Mouse (Mus musculus): ENCODE data around the gene Utp6.
"Not testable (repeated sequence)": the region's sequence is repeated elsewhere in the genome, so short reads cannot be mapped to it uniquely, and the experiment has no call there.

Gene Utp6

GRCm38 (mm10) chr11:79962125-79962876 lies at the start of gene Utp6:
Gene Utp6, minus strand, starts transcription at chr11:79962390.
- in situ Hi-C loops (cut with MboI; ENCODE audit: low pct_unique_long_range_greater_than_20kb in 1 of 2, low sequenced_read_pairs in 2 of 2, unreplicated experiment in 1 of 2), result no loop called here

GRCm38 (mm10) chr11:79994271-79994988 lies 32.2 kb upstream of the Utp6 start:
- in situ Hi-C loops (cut with MboI; ENCODE audit: low pct_unique_long_range_greater_than_20kb in 1 of 2, low sequenced_read_pairs in 2 of 2, unreplicated experiment in 1 of 2), result no loop called here

- in situ Hi-C loops (cut with MboI; ENCODE audit: low pct_unique_long_range_greater_than_20kb in 1 of 2, low sequenced_read_pairs in 2 of 2, unreplicated experiment in 1 of 2), result no loop called here
Measured at GRCm38 (mm10) chr11:79993356-79994270, 31.4 kb upstream of the Utp6 start.

GRCm38 (mm10) chr11:79992592-79993355 lies 30.6 kb upstream of the Utp6 start, which contains the start of gene Suz12:
Gene Suz12, plus strand, starts transcription at chr11:79993106.
- in situ Hi-C loops (cut with MboI; ENCODE audit: low pct_unique_long_range_greater_than_20kb in 1 of 2, low sequenced_read_pairs in 2 of 2, unreplicated experiment in 1 of 2), result no loop called here

GRCm38 (mm10) chr11:79992035-79992591 lies 29.9 kb upstream of the Utp6 start:
- in situ Hi-C loops (cut with MboI; ENCODE audit: low pct_unique_long_range_greater_than_20kb in 1 of 2, low sequenced_read_pairs in 2 of 2, unreplicated experiment in 1 of 2), result no loop called here

GRCm38 (mm10) chr11:79991600-79991999 lies 29.4 kb upstream of the Utp6 start:
- in situ Hi-C loops (cut with MboI; ENCODE audit: low pct_unique_long_range_greater_than_20kb in 1 of 2, low sequenced_read_pairs in 2 of 2, unreplicated experiment in 1 of 2), result no loop called here

GRCm38 (mm10) chr11:79990120-79990519 lies 27.9 kb upstream of the Utp6 start:
- in situ Hi-C loops (cut with MboI; ENCODE audit: low pct_unique_long_range_greater_than_20kb in 1 of 2, low sequenced_read_pairs in 2 of 2, unreplicated experiment in 1 of 2), result no loop called here

GRCm38 (mm10) chr11:79987896-79988295 lies 25.7 kb upstream of the Utp6 start:
- in situ Hi-C loops (cut with MboI; ENCODE audit: low pct_unique_long_range_greater_than_20kb in 1 of 2, low sequenced_read_pairs in 2 of 2, unreplicated experiment in 1 of 2), result no loop called here

- in situ Hi-C loops (cut with MboI; ENCODE audit: low pct_unique_long_range_greater_than_20kb in 1 of 2, low sequenced_read_pairs in 2 of 2, unreplicated experiment in 1 of 2), result no loop called here
Measured at GRCm38 (mm10) chr11:79986886-79987285, 24.7 kb upstream of the Utp6 start.

GRCm38 (mm10) chr11:79977747-79978146 lies 15.6 kb upstream of the Utp6 start:
- in situ Hi-C loops (cut with MboI; ENCODE audit: low pct_unique_long_range_greater_than_20kb in 1 of 2, low sequenced_read_pairs in 2 of 2, unreplicated experiment in 1 of 2), result not testable (repeated sequence)

- in situ Hi-C loops (cut with MboI; ENCODE audit: low pct_unique_long_range_greater_than_20kb in 1 of 2, low sequenced_read_pairs in 2 of 2, unreplicated experiment in 1 of 2), result not testable (repeated sequence)
Measured at GRCm38 (mm10) chr11:79977061-79977460, 14.9 kb upstream of the Utp6 start.

GRCm38 (mm10) chr11:79976645-79977044 lies 14.5 kb upstream of the Utp6 start:
- in situ Hi-C loops (cut with MboI; ENCODE audit: low pct_unique_long_range_greater_than_20kb in 1 of 2, low sequenced_read_pairs in 2 of 2, unreplicated experiment in 1 of 2), result not testable (repeated sequence)

GRCm38 (mm10) chr11:79976222-79976621 lies 14.0 kb upstream of the Utp6 start:
- in situ Hi-C loops (cut with MboI; ENCODE audit: low pct_unique_long_range_greater_than_20kb in 1 of 2, low sequenced_read_pairs in 2 of 2, unreplicated experiment in 1 of 2), result no loop called here

- in situ Hi-C loops (cut with MboI; ENCODE audit: low pct_unique_long_range_greater_than_20kb in 1 of 2, low sequenced_read_pairs in 2 of 2, unreplicated experiment in 1 of 2), result no loop called here
Measured at GRCm38 (mm10) chr11:79975377-79975776, 13.2 kb upstream of the Utp6 start.

GRCm38 (mm10) chr11:79973626-79974476 lies 11.7 kb upstream of the Utp6 start:
- in situ Hi-C loops (cut with MboI; ENCODE audit: low pct_unique_long_range_greater_than_20kb in 1 of 2, low sequenced_read_pairs in 2 of 2, unreplicated experiment in 1 of 2), result no loop called here

GRCm38 (mm10) chr11:79973133-79973532 lies 10.9 kb upstream of the Utp6 start:
- in situ Hi-C loops (cut with MboI; ENCODE audit: low pct_unique_long_range_greater_than_20kb in 1 of 2, low sequenced_read_pairs in 2 of 2, unreplicated experiment in 1 of 2), result no loop called here

- in situ Hi-C loops (cut with MboI; ENCODE audit: low pct_unique_long_range_greater_than_20kb in 1 of 2, low sequenced_read_pairs in 2 of 2, unreplicated experiment in 1 of 2), result no loop called here
Measured at GRCm38 (mm10) chr11:79967752-79968151, 5.6 kb upstream of the Utp6 start.
